Mouse (Mus musculus) heart, postnatal 10 days (tissue): ENCODE data around the gene Ofcc1. TPM values are rescaled to one million over a fixed set of nuclear protein-coding genes. Genes with fewer than 3 reads are reported as not detected.
A peak's percentile ranks its signal among the peaks of the same experiment; 100 is the strongest.

Experiments
- DNase-seq, 2 experiments: peaks; one replicate each; pipeline ENCODE4 v3.0.0; 2021
- intact Hi-C: fragments of 180-260 bp; cut with DNase I; formaldehyde crosslinking; loops from one replicate; pipeline ENCODE4 v1.15.1; 2025
- total RNA-seq, 2 experiments: library from RNA; stranded (reverse); gene quantifications; 2 replicates each; pipeline ENCODE4 v1.2.3; 2021

Gene Ofcc1
- total RNA-seq, 2 experiments from 2014 or later, result not detected

- no peak for DNase-seq
- intact Hi-C loops, result no loop called here
These were observed 338.0 kb downstream of the Ofcc1 start for GRCm38 (mm10) chr13:40023201-40023777.

GRCm38 (mm10) chr13:40022609-40023008 is 338.6 kb downstream of the Ofcc1 start:
- no peak for DNase-seq
- intact Hi-C loops, result no loop called here

GRCm38 (mm10) chr13:40000236-40000635 is 361.0 kb downstream of the Ofcc1 start:
- intact Hi-C loops, result no loop called here
- no peak for DNase-seq

- intact Hi-C loops, result no loop called here
- no peak for DNase-seq
These were observed 363.3 kb downstream of the Ofcc1 start for GRCm38 (mm10) chr13:39997901-39998300.

- intact Hi-C loops, result no loop called here
- DNase-seq, result no peak
These were observed 381.8 kb downstream of the Ofcc1 start for GRCm38 (mm10) chr13:39979294-39980061.

GRCm38 (mm10) chr13:39968349-39969016 is 392.8 kb downstream of the Ofcc1 start:
- intact Hi-C loops, result no loop called here
- DNase-seq, result no peak

GRCm38 (mm10) chr13:39957226-39957625 is 404.0 kb downstream of the Ofcc1 start:
- intact Hi-C loops, result loop anchor here (5.0 kb wide), 1 partner anchor 790 kb away; no protein-coding TSS in a partner anchor
- DNase-seq, result peak in 1 of 2 experiments; percentile 5

- intact Hi-C loops, result loop anchor here (5.0 kb wide), 1 partner anchor 791 kb away; no protein-coding TSS in a partner anchor
- no peak for DNase-seq
These were observed 405.2 kb downstream of the Ofcc1 start for GRCm38 (mm10) chr13:39956017-39956416.
